Mouse (Mus musculus): ENCODE data around the gene Caskin1.
"Not testable (repeated sequence)": the region's sequence is repeated elsewhere in the genome, so short reads cannot be mapped to it uniquely, and the experiment has no call there.

Gene Caskin1

DNA sequence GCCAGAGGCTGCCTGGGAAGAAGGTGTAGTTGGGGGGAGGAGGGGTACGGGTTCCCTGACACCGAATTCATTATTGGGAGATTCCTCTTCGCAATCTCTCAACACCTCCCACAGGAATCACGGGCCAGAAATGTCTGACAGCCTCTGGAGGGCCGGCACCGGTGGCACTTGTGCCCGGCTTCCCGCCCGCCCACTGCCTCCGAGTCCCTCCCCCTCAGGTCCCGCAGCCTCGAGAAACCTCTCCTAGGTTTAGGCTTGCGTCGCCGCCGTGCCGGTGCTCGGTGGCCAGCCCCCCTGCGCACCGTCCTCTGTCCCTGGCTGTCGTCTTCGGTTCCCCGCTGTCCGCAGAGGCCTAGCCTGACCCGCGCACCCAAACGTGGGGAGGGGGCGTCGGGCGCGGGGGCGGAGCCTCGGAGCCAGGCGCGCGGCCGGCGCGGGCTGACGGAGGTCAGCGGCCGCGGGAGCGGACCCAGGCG is at the start of gene Caskin1:
Caskin1 (plus strand) TSS at position 416 of the 476 bp plus-strand sequence.
- DNase-seq, result peak; percentile 67

DNA sequence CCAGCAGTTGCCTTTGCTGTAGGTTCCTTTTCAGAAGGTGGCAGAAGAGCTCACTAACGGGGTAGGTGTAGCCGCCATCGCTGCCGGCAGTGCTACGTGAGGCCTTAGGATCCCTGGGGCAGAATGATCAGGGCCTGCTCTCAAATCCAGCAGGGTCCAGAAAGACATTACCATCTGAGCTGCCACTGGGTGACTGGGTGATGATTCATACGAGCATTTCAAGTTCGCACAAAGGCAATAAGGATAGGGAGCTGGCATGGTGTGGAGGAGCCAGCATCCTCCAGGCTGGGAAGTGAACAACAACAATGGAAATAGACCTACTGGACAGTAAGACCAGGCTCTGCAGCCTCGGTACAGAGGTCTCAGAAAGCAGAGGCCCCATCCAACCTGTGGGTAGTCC is 48.0 kb upstream of the Caskin1 start:
- no peak for DNase-seq

DNA sequence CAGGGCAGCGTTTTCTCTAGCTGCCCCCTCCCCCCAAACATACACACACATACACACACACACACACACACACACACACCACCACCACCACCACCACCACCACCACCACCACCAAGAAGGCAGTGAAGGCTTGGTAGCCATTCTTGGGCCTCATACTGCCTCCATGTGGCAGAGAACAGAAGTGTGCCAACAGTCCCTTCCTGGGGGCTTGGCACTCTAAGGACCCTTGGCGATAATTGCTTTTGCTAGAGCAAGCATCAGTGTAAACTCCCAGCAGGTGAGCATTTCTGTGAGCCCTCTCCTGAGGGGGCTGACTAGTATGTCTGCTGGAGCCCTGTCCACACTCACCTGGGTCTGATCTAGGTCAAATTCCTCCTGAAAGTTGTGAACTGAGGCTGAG is 47.3 kb upstream of the Caskin1 start:
- DNase-seq, result no peak

DNA sequence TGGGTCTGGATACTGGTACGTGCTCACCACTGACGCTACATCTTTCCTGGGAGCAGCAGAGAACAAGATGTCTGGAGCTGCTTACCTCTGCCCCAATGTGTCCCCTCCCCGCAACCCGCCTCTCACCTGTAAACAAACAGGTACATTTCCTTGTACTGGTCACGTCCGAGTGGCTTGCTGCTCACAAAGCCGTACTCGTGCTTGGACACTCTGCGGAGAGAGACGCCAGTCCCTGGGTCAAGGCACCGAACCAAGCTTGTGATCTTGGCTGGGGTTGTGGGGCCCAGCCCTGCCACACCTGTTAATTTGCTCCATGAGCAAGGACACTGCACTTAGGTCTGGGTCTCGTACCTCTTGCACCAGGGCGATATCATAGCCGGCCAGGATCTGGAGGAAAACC is 46.3 kb upstream of the Caskin1 start:
- no peak for DNase-seq

DNA sequence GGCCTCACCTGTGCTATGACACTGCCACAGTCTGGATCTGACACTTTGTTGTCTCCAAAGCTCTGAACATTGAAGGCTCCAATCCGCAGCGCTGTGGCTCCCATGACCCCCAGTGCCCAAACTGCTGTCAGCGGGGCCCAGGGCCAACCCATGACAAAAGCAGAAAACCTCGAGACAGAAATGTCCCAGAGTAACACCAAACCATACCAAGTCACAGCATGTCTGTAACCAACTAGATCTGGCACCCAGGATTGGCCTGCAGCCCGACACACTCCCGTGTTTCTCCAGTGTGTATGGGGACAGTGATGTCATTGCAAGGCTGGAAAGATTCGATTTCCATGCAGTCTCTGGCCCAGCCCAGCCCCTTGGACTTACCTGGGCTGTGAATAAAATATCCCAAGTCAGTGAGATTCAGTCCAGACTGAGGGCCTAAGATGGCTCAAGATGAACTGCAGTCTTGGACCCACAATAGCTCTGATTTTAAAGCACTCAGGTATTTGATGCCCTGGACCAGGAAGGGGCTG is 45.7 kb upstream of the Caskin1 start, which contains the start of gene Dnase1l2:
Dnase1l2 (minus strand) TSS at position 474 of the 524 bp plus-strand sequence.
- DNase-seq, result no peak

DNA sequence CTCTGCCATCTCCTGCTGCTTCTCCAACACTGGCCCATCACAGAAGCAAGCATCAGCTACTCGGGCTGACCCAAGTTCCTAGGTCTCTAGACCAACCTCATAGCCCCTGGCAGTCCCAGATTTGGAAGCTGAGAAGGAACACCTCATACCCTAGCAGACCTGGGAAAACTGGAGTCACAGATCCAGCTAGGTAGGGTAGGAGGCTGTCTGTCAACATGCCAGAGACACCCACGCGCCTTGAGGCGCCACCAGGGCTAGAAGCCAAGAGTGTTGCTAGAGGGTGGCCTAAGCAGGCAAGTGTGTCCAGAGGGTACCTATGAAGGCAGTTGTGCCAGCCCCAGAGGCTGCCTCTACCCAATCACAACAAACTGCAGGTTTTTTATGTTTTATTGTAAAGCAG is 45.0 kb upstream of the Caskin1 start:
- peak; percentile 72 for DNase-seq

DNA sequence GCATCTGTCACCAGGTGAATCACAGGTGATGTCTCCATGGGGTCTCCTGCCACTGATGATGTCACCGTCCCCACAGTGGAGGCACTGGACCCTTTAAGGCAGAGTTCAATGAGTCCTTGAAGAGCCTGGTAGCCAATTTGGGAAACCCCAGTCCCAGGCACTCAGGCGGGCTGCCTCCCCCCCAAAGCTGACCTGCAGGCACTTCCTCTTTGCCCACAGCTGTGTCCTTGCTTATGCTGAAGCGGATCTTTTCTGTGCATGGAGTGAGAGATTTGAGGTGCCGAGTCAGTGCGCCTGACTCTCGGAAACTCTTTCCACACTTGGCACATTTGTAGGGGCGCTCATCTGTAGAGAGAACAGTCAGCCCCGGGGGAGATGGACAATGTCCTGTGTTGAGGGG is 41.8 kb upstream of the Caskin1 start:
- no peak for DNase-seq

DNA sequence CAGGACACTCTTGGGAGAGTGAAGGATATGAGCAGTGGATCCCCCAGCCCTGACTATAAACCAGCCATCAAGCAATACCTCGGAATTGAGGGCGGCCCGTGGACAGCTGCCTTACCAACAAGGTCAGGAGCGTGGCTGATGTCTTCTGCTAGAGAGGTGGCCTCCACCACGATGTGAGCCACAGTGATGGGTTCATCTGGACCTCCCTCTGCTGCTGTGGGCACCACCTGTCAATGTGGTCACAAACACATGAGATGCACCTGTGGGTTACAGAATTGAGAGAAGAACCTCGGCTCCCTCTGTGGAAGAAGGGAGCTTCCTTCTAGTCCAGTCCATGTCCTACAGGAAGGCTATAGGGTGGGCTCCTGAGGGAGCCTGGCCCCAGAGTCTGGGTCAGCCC is 38.9 kb upstream of the Caskin1 start:
- DNase-seq, result no peak

DNA sequence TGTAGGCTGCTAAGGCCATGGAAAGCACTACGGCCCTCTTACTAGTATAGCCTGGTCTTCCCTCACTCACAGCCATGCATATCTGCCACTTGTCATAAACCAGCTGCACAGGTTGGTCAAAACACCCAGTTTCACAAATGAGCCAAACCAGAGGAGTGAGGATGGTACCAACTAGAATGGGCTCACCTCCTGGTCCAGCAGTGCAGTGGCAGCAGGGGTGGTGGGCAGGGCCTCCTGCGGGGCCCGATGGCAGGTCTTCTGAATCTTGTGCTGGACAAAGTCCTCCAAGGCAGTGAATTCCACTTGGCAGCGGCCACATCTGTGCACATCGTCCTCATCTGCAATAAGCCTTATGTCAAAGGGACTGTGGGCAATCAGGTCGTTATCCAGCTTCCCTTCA is 37.2 kb upstream of the Caskin1 start:
- no peak for DNase-seq

DNA sequence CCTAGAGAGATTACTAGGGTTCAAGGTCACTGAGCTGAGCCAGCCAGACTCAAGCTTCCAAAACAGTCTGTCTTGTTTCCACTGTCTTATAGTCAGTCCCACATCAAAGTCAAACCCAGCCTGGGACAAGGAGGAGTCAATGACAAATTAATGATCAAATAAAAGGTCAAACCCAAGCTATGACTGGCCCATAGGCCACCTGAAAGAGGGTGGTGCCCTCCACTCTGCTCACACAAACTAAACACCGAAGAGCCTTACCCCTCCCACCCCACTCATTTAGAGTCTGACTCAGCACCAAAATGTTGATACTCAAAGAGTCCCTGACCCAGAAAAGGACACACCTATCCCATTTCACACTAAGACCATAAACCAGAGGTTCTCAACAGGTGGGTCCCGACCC is 35.0 kb upstream of the Caskin1 start:
- DNase-seq, result no peak

DNA sequence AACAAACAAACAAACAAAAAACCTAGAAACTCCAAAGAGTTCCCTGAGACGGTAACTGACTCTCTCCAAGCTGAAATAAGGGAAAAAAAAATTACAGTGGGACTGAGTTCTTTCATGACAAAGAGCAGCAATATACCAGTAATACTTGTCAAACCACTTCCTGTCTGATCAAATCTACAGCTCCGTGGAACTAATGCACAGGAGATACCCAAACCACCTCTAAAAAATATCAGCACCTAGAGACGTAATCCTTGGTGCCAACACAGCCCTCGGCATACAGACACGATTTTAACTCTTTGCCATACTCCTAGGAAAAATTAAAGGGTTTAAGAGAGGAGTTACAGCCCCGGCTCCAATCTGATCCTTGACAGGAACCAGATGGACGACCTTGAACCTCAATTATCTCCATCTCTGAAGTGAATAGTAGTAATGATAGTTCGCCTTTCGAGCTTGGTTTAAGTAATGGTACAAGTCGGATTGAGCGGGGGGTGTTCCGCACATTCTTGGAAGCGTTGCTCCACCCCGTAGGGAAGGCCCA is 34.1 kb upstream of the Caskin1 start:
- DNase-seq, result no peak

DNA sequence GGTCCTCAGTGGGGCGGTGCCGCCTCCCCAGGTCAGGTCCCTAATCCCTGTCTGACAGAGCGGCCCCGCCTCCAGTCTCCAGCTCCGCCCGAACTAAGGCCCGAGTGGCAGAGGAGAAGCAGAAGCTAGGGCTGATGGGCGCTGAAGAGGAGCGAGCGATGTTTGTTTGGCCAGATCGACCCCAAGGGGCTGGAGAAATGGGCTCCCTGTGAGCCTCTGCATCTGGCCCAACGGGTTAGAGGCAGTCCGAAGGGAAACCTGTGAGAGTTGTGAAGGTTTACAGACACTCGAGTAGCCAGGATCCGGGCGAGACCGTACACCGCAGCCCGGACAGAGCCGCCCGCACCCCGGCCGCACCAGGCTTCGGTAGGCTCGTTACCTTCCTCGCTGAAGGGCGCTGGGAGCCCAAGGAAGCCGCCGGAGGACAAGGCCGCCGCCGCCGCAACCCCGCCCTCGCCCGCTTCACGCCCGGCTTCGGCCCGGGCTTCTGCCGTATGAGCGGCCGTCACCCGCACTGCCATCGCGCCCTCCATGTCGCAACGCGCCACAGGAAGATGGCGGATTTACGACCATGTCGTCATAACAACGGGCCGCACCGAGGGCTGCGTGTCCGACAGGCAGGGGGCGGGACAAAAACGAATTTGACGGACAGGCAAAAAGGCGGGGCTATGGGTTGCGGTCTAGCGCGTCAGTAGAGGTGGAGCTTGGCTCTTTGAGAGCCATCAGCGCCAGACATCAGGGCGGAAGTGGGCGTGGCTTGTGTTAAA is 33.5 kb upstream of the Caskin1 start:
- DNase-seq, result peak; percentile 98

DNA sequence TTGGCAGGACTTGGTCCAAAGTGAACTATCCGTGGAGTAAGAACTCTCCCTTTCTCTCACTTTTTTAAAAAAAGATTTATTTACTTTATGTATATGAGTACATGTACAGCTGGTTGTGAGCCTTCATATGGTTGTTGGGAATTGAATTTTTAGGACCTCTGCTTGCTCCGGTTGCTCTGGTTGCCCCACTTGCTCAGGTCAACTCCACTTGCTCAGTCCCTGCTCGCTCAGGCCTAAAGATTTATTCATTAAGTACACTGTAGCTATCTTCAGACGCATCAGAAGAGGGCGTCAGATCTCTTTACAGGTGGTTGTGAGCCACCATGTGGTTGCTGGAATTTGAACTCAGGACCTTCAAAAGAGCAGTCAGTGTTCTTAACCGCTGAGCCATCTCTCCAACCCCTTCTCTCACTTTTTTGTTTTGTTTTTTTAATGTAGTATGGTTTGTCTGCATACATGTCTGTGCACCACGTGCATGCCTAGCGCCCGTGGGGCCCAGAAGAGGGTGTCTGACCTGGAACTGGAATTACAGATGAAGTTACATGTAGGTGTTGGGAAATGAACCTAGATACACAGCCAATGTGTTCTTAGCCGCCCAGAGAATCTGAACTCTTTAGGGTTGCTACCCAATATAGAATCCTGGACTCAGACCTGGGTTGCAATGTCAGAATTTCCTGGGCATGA is 32.7 kb upstream of the Caskin1 start:
- DNase-seq, result not testable (repeated sequence)

DNA sequence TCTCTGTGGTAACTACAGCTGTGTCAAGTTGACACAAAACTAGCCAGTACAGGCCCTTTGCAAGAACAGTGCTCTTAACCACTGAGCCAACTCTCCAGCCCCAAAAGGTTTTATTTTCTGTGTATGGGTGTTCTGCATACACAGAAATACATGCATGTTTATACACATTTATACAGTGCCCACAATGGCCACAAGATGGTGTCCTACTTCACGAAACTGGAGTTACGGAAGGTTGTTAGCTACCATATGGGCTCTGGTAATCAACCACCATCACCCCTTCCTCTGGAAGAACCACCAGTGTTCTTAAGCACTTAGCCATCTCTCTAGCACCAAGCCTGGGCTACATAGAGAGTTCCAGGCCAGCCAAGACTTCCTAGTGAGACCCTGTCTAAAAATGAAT is 26.8 kb upstream of the Caskin1 start:
- DNase-seq, result no peak

DNA sequence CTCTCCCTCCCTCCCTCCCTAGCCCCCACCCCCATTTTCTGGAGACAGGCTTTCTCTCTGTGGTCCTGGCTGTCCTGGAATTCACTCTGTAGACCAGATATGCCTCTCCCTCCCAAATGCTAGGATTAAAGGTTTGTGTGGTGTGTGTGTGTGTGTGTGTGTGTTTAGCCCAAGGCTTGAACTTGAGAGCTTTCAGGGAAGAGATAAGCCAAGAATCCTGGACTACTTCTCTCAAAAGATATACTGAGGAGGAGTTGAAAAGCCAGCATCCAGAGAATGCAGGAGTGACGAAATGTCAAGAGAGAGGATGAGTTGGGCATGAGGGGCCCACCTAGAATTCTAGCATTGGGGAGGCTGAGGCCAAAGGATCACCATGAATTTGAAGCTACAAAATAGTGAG is 25.5 kb upstream of the Caskin1 start:
- DNase-seq, result no peak

DNA sequence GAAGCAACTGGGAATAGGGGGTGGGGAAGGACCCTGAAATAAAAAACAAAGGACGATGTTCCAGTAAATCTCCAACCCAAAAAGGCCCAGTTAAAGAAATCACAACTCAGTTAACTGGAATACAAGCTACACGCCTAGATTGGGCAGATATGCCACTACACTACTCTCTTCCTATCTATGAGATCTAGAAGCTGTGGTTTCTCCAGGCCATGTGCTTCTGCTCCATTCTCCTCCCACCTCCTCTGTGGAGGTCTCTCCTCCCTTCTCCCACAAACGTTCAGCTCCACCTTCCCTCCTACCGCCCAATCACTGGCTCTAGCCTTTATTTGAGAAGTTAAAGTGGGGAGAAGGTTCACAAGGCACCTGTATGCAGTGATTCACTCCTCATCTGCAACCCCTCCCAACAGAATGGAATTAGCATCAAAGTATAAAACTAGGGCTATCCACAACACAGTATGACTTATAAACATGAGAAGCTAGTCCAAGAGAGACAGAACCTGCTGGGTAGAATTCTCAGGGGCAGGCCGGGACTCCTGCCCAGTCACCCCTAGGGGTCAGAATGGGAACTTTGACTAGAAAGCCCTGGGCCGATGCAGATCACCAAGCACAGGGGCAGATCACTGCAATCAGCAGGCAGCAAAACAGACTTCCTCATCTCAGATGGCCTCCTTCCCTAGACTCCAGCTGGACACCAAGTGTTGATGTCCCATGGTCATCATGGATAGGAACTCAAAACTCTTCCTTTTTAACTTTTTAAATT is 24.8 kb upstream of the Caskin1 start:
- no peak for DNase-seq

DNA sequence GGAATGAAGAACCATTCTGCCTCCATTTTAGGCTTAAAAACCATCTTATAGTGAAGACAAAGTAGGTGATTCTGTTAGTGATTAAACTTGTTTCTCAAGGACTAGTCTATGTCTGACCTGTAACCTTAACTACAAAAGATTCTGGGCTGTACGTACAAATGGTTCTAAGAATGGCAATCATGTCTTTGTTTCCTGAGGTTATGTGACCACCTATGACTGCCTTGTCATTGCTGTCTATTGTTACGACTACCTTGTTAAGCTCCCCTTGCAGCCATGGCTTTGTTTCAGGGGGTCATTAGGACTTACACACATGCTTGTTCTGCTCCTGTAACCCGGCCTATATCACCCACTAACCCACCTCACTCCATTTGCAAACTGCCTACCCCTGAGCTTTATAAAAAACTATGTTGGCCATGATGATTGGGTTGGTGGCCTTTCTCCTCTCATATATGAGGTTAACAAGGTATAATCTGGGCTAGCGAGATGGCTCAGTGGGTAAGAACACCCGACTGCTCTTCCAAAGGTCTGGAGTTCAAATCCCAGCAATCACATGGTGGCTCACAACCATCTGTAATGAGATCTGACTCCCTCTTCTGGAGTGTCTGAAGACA is 19.7 kb upstream of the Caskin1 start:
- no peak for DNase-seq

DNA sequence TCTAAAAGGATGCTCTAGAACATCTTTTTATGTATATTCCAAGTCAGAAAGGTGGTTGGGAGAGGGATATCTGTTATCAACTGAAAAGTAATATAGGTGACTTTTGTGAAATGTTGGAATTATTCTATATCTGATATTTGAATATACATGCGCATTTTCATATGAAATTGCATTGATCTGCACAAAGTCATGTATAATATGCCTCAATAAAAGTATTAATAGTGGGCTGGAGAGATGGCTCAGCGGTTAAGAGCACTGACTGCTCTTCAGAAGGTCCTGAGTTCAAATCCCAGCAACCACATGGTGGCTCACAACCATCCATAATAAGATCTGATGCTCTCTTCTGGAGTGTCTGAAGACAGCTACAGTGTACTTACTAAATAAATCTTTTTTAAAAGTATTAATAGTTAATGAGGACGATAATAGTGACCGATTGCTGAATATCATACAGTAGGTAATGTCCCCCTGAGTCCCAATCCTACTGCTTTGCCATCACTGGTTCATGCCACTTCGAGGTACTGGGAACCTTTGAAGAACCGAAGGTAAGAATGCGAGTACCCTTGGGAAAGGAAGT is 19.0 kb upstream of the Caskin1 start:
- no peak for DNase-seq

DNA sequence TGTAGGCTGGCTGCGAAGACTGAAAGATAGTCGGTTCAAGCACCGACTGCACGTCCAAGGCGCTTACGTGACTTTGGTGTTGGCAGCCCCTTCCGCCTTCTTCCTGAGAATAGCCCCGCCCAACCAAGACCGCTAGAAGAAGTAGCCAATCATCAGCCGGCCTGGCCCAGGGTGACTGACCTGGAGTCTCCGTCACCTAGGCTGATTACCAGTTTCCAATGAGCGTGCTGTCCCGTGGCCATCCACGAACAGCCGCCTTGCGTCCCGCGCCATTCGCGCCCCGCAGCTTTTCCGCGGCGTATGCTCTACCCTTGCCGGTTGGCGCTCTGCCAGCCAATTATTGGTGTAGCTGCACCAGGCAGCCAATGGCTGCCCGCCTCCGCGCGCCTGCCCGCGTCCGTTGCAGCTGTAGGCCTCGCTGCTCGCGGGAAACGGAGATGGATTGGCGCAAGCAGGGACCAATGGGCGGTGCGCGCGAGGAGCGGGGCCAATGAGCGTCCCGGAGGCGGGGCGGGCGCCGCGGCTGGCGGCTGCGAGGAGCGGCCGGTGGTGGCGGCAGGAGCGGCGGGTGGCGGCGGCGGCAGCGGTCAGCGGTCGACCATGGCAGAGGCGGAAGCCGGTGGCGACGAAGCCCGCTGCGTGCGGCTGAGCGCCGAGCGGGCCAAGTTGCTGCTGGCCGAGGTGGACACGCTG is 18.3 kb upstream of the Caskin1 start, which contains the start of the genes E4f1 and Pgp:
E4f1 (minus strand) TSS at position 404 of the 693 bp plus-strand sequence.
Pgp (plus strand) TSS at position 483 of the 693 bp plus-strand sequence.
- DNase-seq, result peak; percentile 100

DNA sequence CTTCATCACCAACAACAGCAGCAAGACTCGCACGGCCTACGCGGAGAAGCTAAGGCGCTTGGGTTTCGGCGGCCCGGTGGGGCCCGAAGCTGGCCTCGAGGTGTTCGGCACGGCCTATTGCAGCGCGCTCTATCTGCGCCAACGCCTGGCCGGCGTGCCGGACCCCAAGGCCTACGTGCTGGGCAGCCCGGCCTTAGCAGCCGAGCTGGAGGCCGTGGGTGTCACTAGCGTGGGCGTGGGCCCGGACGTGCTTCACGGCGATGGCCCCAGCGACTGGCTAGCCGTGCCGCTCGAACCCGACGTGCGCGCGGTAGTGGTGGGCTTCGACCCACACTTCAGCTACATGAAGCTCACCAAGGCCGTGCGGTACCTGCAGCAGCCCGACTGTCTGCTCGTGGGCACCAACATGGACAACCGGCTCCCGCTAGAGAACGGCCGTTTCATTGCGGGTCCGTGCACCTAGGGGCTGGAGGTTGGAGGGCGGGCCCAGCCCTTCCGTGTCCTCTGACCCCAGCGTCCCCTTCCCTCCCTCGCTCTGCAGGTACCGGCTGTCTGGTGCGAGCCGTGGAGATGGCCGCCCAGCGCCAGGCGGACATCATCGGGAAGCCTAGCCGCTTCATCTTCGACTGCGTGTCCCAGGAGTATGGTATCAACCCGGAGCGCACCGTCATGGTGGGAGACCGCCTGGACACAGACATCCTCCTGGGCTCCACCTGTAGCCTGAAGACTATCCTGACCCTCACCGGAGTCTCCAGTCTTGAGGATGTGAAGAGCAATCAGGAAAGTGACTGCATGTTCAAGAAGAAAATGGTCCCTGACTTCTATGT is 17.5 kb upstream of the Caskin1 start:
- peak; percentile 56 for DNase-seq

All from cerebellum, adult 8-10 months (tissue).